Mouse (Mus musculus): Measurements from ENCODE around the gene Mcm3ap. TPM values are rescaled to one million over a fixed set of nuclear protein-coding genes. Genes with fewer than 3 reads are reported as not detected.

The Mcm3ap gene
- 10 to 100 TPM; 41.6 to 57.9 TPM for polyA plus RNA-seq (2017; shearing (Covaris generic))

- ATAC-seq = peak; percentile 92
Observed at GRCm38 (mm10) chr10:76468203-76469162, at the start of gene Mcm3ap, which contains the start of gene Ybey. Mcm3ap (plus strand) TSS chr10:76468927. Ybey (minus strand) TSS chr10:76469114.

GRCm38 (mm10) chr10:76425674-76426073, 43.1 kb upstream of the Mcm3ap start:
- ATAC-seq = no peak

GRCm38 (mm10) chr10:76433925-76434324, 34.8 kb upstream of the Mcm3ap start:
- no peak for ATAC-seq

GRCm38 (mm10) chr10:76439107-76439890, 29.4 kb upstream of the Mcm3ap start:
- no peak for ATAC-seq

- no peak for ATAC-seq
Observed at GRCm38 (mm10) chr10:76440281-76440680, 28.4 kb upstream of the Mcm3ap start, which contains the start of gene AC141477.1. AC141477.1 (minus strand) TSS chr10:76440444.

GRCm38 (mm10) chr10:76442178-76443088, 26.3 kb upstream of the Mcm3ap start, which contains the start of gene Pcnt:
Pcnt (minus strand) TSS chr10:76442786.
- ATAC-seq = peak; percentile 94

GRCm38 (mm10) chr10:76445996-76446681, 22.6 kb upstream of the Mcm3ap start:
- ATAC-seq = no peak

GRCm38 (mm10) chr10:76447406-76448229, 21.1 kb upstream of the Mcm3ap start:
- no peak for ATAC-seq

- no peak for ATAC-seq
Observed at GRCm38 (mm10) chr10:76448851-76449250, 19.9 kb upstream of the Mcm3ap start, which contains the start of gene 2610028H24Rik. 2610028H24Rik (plus strand) TSS chr10:76449081.

GRCm38 (mm10) chr10:76455289-76455688, 13.4 kb upstream of the Mcm3ap start:
- peak; percentile 43 for ATAC-seq

- no peak for ATAC-seq
Observed at GRCm38 (mm10) chr10:76461255-76461654, 7.5 kb upstream of the Mcm3ap start.

GRCm38 (mm10) chr10:76462312-76462711, 6.4 kb upstream of the Mcm3ap start:
- ATAC-seq = no peak

- no peak for ATAC-seq
Observed at GRCm38 (mm10) chr10:76462721-76463120, 6.0 kb upstream of the Mcm3ap start.

GRCm38 (mm10) chr10:76473759-76474158, 5.0 kb downstream of the Mcm3ap start:
- ATAC-seq = no peak

- ATAC-seq = no peak
Observed at GRCm38 (mm10) chr10:76480851-76481250, 12.1 kb downstream of the Mcm3ap start.

- no peak for ATAC-seq
Observed at GRCm38 (mm10) chr10:76481480-76481879, 12.8 kb downstream of the Mcm3ap start.

GRCm38 (mm10) chr10:76486302-76486701, 17.6 kb downstream of the Mcm3ap start:
- no peak for ATAC-seq

GRCm38 (mm10) chr10:76488265-76488664, 19.5 kb downstream of the Mcm3ap start:
- ATAC-seq = no peak

GRCm38 (mm10) chr10:76489205-76489604, 20.5 kb downstream of the Mcm3ap start:
- ATAC-seq = no peak

- ATAC-seq = no peak
Observed at GRCm38 (mm10) chr10:76493527-76493926, 24.8 kb downstream of the Mcm3ap start.

Measured in activated CD4-positive, CD25-positive, alpha-beta regulatory T cell, adult 4 months (primary cell).